Mouse (Mus musculus): Measurements from ENCODE around the gene Gm10226.

DNA sequence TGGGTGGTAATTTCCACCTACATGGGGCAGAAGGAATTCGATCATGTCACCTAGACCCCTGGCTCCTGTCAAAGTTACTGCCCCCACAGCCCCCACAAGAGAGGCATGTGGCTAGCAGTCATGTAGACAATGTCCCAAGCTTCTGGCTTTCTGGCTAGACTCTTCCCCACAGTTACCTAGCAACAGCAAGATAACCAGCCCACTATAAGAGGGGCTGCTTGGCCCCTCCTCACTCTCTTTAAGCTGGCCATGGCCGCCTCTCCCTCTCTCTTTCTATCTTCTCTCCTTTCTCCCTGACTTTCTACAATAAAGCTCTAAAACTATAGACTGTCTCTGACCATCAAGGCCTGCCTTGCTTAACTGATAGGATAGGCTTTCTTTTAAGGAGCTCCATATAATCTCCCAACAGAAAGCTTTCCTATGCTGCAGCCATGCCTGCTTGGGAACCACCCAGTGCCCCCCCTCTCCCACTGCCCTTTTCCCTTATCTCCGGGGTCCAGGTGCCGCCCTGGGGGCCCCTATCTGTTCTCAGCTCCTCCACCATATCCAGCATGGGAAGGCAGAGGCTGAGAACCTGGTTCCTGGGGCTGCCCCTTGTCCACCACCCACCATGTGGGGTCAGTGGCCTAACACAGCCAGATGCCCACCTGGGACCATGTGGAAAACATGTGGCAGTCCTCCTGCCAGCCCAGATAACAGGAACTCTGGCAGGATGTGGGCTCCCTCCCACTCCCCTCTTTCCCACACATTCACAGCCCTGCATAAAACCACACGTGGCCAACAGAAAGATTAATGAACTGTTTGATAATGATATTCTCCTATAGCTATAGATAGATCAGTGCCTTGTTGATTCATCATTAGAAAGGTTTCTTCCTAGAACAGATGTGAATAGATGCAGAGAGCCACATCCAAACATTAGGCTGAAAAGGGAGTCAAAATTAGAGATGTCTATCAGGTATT, 10.9 kb downstream of the Gm10226 start:
- no peak for TF ChIP-seq GATA1 (IDR thresholded peaks at IDR 0.05; ENCODE audit: borderline replicate concordance, low read length)
- TF ChIP-seq FLI1 (IDR thresholded peaks at IDR 0.05; ENCODE audit: low read length): no peak
